Mouse (Mus musculus) cerebellum, adult 2 months (tissue): ENCODE data around the gene Atp8b4.

ENCODE experiments used
- CTCF ChIP-seq: fragments of 200-500 bp; IDR thresholded peaks from 2 replicates; pipeline ENCODE4 v1.5.1; 2011; ENCODE audit warnings: low read depth, mild to moderate bottlenecking, control low read depth, low read length, moderate library complexity, borderline replicate concordance; ENCODE audit not compliant: insufficient read depth
- POLR2A ChIP-seq: fragments of 200-500 bp; IDR thresholded peaks from 2 replicates; pipeline ENCODE4 v1.6.1; 2011; ENCODE audit warnings: low read length, control low read depth, borderline replicate concordance; ENCODE audit not compliant: insufficient read depth

DNA sequence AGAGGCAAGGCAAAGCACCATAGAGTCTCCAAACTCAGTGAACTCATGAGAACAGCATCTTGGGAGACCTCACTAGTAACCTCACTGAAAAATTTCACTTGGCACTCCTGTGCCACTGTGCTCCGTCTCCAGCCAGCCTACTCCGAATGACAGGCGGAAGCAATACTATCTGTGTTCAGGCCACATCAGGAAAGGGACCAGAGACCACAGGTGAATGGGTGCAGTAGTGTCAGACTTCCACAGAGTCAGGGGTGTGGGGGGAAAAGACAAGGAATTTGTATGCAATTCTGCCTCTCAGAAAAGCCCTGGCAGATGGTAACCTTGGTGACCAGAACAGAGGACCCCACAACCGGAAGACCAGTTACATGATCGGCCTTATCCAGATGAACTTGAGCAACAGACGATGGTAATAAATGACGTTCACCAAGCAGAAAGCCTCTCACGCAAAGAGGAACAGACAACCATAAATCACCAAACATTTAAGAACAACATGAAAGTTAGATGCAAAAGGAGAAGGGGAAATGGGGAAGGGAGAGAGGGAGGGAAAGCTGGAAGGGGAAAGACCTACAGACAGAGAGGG, 112.9 kb downstream of the Atp8b4 start:
- TF ChIP-seq CTCF (no peak), POLR2A (no peak)
